In genomic region chr5:143371146-143371510, GRCm38 (mm10) we compare ENCODE assay signal across 35 mouse cellular contexts. TPM values are rescaled to one million over a fixed set of nuclear protein-coding genes. Genes with fewer than 3 reads are reported as not detected.
"Had no signal": no experiment of that assay in that cellular context is flagged by ENCODE, and none has a peak within 500 bp of the region (broad histone marks: within the 10 kb centered on the region; RNA-seq: fewer than 3 reads in every experiment).

No protein-coding gene starts in this region.

- H3K27ac ChIP-seq: heart, embryonic 13.5 days; heart, embryonic 15.5 days; hindbrain, embryonic 10.5 days; hindbrain, embryonic 12.5 days; hindbrain, embryonic 13.5 days; hindbrain, embryonic 14.5 days; hindbrain, embryonic 15.5 days; hindbrain, postnatal 0 days; intestine, embryonic 15.5 days; kidney, embryonic 15.5 days; kidney, postnatal 0 days; layer of hippocampus, adult 2 months; left cerebral cortex, adult 2 months had no signal

- DNase-seq: heart, postnatal 10 days; heart, postnatal 14 days; heart, postnatal 36 days; heart, postnatal 4 days; kidney, adult 11 months; kidney, adult 18-20 months; kidney, adult 2 months; kidney, adult 8-10 months; kidney, adult 9 months; kidney, postnatal 10 days; kidney, postnatal 14 days; kidney, postnatal 25 days; kidney, postnatal 36 days; kidney, postnatal 4 days; layer of hippocampus, adult 9-11 months; layer of hippocampus, postnatal 36 days had no signal

- H3K4me3 ChIP-seq: heart, embryonic 12.5 days; heart, embryonic 15.5 days; hindbrain, embryonic 10.5 days; hindbrain, embryonic 12.5 days; hindbrain, embryonic 13.5 days; hindbrain, embryonic 15.5 days; intestine, embryonic 15.5 days; kidney, embryonic 15.5 days; layer of hippocampus, adult 2 months; left cerebral cortex, adult 2 months had no signal

- H3K9ac ChIP-seq: heart, embryonic 12.5 days; heart, embryonic 13.5 days; heart, embryonic 15.5 days; hindbrain, embryonic 12.5 days; hindbrain, embryonic 13.5 days; hindbrain, embryonic 14.5 days; hindbrain, embryonic 15.5 days; intestine, embryonic 15.5 days; kidney, embryonic 15.5 days had no signal

- ATAC-seq: hindbrain, embryonic 16.5 days; hindbrain, postnatal 0 days; inflammation-experienced regulatory T-cells, adult 6 months; intestine, embryonic 15.5 days; intestine, embryonic 16.5 days; intestine, postnatal 0 days had no signal

- H3K36me3 ChIP-seq: heart, embryonic 12.5 days; heart, embryonic 13.5 days; heart, embryonic 15.5 days; hindbrain, embryonic 10.5 days; hindbrain, embryonic 12.5 days; hindbrain, embryonic 13.5 days; hindbrain, embryonic 15.5 days; intestine, embryonic 15.5 days; kidney, embryonic 15.5 days had no signal

- H3K9me3 ChIP-seq: heart, embryonic 15.5 days; hindbrain, embryonic 13.5 days; hindbrain, embryonic 15.5 days; intestine, embryonic 15.5 days; kidney, embryonic 15.5 days had no signal

- H3K4me2 ChIP-seq: heart, embryonic 12.5 days; heart, embryonic 13.5 days; heart, embryonic 15.5 days; hindbrain, embryonic 12.5 days; intestine, embryonic 15.5 days; kidney, embryonic 15.5 days had no signal

RNA-seq across cellular contexts. Expression of gene Grid2ip, which starts 14.0 kb away (rescaled TPM):
- polyA plus RNA-seq: heart, embryonic 13.5 days; heart, embryonic 15.5 days; heart, postnatal 0 days; inflammation-experienced regulatory T-cells, adult 6 months had no signal
